Mouse (Mus musculus) ovary, postnatal 14 days (tissue): ENCODE results near the gene Clcn6.

Source experiments
- DNase-seq: peaks from one replicate; pipeline ENCODE4 v3.0.0; 2022; ENCODE audit warnings: low spot score

Clcn6 gene

DNA sequence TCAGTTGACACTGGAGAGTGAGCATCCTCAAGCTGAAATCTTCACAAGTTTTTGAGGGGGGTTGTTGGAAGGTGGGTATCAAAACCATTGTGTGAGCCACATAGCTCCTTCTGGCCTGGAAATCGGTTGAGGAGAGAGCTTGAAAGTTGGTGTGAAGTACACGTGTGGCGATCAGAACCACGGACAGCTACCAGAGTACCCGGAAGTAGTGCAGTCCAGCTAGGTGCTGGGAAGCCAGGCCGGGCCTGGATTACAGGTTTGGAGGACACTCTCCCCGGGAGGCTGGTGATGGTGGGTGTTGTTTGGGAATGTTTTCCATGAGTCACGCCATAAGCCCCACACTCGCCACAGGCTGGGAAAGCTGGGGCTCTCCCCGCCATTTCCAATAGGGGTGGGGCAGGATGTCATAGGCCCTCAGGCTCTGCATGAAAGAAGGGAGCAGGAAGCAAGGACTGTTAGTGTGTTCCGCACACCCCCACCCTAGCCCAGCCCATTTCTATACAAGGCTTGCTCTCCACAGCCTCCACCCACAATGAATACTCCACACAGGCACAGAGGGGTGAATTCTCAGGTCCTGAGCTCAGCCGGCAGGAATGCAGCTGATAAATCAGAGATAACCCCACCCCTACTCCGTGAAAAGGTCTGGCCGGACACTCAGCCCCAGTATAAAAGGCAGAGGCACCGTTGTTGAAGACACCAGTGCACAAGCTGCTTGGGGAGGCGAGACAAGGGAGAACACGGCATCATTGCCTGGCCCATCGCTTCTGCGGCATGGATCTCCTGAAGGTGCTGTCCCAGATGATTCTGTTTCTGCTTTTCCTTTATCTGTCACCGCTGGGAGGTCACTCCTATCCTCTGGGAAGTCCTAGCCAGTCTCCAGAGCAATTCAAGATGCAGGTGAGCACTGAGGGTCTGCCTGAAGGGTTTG is 53.2 kb downstream of the Clcn6 start, which contains the start of gene Nppb:
Nppb (plus strand) TSS at position 584 of the 928 bp plus-strand sequence.
- peak; percentile 28 for DNase-seq

DNA sequence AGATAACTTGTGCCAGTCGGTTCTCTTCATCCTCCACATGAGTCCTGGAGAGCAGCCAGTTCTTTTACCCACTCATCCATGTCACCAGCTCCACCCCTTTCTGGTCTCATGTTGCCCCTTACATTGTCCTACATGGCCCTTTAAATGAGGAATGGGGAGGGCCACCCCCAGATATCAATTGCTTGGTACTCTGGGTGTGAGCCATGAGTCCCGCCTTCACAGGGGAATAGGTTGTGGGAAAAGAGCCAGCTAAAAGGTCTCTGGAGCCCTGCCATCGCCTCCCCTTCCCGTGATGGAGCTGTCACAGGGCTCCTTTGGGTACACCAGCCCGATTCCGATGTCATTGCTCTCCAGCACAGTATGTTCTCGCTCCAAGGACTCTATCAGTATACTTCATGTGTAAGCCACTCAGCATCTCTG is 59.2 kb downstream of the Clcn6 start:
- DNase-seq = no peak

DNA sequence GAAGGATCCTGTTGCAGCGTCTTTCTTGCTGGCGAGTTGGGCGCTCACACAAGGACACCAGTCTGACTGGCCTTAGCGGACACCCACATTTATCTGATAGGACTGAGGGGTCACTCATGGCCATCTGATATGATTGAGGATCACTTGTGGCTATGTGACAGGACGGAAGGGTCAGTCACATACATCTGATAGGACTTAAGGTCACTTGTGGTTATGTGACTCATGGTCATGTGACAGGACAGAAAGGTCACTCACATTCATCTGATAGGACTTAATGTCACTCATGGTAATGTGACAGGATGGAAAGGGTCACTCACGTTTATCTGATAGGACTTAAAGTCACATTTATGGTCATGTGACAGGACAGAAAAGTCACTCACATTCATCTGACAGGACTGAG is 60.2 kb downstream of the Clcn6 start:
- DNase-seq = no peak

DNA sequence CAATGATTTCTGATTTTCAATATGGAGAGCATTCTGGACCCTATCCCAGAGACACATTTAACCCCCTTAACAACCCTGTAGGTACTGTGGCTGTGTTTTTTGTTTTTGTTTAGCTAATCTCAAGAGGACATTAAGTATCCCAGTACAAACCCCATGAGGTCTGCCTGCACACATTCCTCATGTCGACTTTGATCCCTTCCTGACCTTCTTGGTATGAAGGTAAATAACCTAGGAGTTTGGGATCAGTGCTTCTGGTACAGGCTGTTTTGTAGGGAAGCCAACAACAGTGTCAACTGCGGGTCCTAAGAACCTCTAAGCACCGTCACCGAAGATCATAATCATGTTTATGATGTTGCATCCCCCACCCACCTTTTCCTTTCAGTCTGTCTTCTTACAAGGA is 60.9 kb downstream of the Clcn6 start:
- no peak for DNase-seq

DNA sequence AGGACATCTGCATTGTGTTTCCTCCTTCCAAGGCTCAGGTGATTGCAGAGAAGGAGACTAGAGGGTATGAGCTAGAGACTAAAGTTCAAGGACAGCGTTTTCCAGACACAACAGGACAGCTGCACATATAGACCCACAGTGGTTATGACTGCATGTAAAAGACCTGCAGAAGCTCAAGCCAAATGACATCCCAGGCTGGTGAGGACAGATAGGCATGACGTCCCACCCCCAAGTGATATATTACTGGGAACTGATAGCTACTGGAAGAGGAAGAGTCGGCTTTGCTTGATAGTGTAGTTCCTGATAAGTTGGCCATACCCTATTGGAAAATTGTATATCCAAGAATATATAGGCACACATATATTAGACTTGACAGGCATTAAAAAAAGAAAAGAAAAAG is 62.4 kb downstream of the Clcn6 start:
- DNase-seq = no peak

DNA sequence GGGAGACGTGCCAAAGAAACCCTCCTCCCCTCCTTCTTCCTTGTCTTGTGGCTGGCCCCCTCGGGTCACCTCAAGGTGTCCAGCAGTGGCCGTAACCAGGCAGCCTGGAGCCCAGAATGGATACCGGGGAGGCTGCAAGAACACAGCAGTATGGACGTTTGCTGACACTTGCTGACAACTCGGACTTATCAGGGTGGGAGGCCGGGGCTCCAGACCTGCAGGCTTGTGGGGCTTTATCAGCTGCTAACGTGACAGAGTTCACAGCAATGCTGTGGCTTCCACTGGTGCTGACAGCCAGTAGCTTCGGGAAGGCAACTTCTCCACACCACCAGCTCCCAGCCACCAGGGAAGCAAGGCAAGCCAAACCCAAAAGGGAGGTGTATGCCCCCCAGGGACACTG is 69.3 kb downstream of the Clcn6 start:
- no peak for DNase-seq

DNA sequence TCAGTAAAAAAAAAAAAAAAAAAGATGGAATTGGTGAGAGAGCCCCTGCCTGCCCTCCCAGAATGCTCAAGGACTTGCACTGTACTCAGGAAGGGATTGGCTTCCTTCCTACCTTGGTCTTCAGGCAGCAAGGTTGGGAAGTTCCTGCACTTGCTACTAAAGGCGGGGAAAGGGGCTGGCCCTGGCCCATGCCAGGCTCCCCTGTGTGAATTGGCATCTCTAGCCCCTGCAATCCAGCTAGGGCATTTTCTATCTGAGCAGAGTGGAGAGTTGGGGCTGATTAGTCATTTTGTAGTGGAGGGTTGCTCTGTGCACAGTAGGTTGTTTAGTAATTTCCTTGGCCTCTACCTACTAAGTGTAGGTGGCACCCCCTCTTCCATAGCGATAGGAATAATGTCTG is 69.8 kb downstream of the Clcn6 start:
- no peak for DNase-seq

DNA sequence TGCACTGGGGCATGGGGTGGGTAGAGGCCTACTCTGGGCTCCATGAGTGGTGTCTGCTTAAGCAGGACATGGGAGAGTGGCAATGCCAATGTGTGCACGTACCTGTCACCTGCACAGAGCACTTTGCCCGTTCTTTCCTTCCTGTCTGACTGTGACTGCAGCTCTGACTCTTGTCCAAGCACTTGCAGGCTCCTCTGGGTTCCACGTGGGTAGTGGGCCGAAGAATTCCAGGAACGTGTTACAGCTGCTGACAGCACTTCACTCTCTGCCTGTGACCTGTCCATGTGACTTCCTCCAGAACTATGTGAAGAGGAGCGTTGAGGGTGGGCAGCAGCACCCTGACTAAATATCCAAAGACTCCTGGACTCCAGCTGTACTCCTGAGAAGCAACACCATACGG is 72.9 kb downstream of the Clcn6 start:
- DNase-seq = no peak

DNA sequence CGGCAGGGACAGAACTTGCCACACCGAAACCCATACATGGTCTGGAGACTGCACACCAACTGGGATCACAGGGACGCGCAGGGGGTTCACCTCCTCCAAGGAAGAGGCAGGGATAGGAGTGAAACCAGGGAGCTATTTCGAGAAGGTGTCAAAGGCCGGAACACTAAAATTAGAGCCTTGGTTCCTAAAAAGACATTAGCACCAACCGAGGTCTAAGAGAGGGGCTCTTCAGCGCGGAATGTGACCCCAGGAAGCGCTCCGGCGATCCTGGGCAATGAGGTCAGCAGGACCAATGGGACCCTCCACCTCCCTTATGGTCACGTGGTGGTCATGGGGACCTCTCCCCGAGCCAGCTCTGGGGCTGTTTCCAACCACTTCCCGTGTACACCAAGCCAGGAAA is 75.0 kb downstream of the Clcn6 start:
- DNase-seq = no peak

DNA sequence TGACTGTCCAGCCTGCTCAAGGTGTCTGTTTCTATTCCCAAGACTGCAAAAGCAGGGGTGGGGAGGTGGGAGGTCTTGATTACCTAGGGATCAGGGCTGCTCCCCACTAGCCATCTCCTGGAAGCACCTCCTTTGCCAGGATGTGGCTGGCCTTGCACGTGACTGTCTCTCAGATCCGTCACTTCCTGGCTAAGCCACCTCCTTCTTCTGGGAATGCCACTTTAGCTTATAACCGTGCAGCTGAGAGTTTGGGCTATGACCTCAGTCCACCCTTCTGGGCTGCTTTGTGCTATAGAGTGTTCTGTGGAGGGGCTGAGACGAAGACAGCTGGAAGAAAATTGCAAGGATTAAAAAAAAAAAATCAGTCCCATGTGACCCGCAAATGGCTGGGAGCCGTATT is 75.8 kb downstream of the Clcn6 start:
- no peak for DNase-seq

DNA sequence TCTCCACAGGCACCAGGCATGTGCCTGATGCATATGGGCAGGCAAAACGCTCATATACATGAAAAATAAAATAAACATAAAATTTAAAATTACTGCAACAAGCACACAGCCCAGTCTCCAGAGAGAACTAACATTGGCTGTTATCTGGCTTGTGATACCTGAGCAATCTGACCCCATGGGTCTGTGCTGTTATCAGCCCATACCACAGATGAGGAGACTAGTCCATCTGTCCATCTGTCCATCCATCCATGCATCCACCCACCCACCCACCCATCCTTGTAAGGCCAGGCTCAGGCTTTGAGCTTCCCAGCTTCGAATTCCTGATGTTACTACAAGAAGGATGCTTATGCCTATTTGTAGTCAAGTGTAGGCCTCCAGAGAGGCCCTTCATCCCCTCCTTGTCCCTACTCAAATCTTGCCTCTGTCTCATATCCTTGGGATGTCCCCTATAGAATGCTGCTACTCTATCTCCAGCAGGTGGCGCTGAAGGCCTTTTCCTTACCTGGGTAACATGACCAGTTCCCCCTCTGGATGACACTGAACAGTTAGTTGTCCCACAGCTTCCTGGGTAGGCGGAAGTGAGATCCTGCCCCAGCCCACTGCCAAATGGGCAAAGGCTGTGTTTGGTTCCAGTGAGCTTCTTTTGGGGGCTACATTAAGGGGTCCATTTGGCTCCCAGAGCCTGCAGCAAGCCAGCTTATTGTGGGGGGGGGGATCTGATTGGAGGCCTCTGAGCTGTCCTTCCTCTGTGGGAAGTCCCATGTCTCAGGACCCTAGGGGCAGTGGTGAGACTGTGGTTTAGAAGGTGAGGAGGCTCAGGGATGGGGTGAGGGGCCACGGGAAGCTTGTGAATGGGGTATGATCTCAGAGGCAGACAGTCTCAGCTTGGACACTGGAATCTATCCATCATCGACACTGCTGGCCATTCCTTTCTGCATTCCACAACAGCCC is 78.5 kb downstream of the Clcn6 start:
- peak; percentile 31 for DNase-seq

DNA sequence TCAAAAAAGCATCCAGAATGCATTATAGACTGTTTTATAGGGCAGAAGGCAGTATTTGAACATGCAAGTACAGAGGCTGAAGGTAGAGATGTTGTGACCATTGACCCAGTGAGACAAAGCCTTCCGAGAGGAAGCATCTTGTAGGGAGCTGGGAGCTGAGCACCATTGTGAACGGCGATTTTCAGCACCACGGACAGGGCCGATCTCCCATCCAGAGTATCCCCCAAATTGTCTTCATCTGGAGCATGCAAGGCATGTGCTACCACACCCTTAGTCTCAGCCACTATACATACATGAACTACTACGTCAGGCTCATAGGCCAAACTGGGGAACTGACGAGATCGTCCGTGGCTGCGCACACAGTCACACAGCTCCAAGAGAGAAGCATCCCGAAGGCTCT is 81.5 kb downstream of the Clcn6 start:
- no peak for DNase-seq
